Mouse (Mus musculus) urinary bladder, adult 18-20 months (tissue): Measurements from ENCODE around the gene Syt5.
"Not testable (repeated sequence)": the region's sequence is repeated elsewhere in the genome, so short reads cannot be mapped to it uniquely, and the experiment has no call there.

Source experiments
- DNase-seq, 2 experiments: peaks; one replicate each; pipeline ENCODE4 v3.0.0; 2022; ENCODE audit warnings: low spot score in 2 of 2, mixed read lengths in 2 of 2

Gene Syt5

DNA sequence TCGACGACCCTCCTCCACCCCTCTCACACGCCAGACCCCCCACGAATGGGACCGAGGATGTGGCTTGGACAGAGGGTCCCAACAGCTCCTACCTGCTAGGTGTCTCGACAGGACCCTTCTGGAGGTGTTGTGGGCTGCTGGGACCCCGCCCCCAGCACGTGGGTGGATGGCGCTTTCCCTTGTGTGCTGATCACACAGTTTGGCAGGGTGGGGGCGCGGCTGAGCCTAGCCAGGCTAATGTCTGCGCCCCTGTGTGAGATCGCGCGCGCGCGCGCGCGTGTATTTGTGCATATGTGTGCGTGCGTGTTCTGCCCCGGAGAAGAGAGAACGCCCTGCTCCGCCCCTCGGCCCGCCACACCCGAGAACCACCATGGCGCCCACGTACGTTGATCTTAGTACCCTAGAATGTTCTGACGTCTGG, at the start of gene Syt5:
Syt5 (minus strand) TSS at position 321 of the 421 bp plus-strand sequence.
- DNase-seq: no peak

DNA sequence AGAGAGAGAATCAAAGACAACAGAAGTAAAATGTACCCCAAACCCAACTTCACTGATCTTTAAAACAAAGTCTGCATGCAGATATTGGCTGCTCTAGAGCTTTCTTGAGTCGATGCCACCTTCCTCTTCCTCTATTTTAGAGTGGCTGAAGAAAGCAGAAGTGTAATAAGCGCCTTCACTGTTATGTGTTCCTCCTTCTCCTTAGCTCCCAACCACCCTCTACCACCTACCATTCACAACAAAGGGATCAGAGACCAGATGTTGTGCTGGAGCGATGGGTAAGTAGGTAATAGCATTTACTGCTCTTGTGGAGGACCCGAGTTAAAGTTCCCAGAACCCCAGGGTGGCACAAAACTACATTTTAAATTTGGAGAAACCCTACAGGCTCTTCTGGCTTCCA, 49.7 kb upstream of the Syt5 start:
- DNase-seq: not testable (repeated sequence)

DNA sequence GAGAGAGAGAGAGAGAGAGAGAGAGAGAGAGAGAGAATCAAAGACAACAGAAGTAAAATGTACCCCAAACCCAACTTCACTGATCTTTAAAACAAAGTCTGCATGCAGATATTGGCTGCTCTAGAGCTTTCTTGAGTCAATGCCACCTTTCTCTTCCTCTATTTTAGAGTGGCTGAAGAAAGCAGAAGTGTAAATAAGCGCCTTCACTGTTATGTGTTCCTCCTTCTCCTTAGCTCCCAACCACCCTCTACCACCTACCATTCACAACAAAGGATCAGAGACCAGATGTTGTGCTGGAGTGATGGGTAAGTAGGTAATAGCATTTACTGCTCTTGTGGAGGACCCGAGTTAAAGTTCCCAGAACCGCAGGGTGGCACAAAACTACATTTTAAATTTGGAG, 34.1 kb upstream of the Syt5 start:
- not testable (repeated sequence) for DNase-seq

DNA sequence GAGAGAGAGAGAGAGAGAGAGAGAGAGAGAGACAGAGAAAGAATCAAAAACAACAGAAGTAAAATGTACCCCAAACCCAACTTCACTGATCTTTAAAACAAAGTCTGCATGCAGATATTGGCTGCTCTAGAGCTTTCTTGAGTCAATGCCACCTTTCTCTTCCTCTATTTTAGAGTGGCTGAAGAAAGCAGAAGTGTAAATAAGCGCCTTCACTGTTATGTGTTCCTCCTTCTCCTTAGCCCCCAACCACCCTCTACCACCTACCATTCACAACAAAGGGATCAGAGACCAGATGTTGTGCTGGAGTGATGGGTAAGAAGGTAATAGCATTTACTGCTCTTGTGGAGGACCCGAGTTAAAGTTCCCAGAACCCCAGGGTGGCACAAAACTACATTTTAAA, 25.0 kb upstream of the Syt5 start:
- DNase-seq: not testable (repeated sequence)

DNA sequence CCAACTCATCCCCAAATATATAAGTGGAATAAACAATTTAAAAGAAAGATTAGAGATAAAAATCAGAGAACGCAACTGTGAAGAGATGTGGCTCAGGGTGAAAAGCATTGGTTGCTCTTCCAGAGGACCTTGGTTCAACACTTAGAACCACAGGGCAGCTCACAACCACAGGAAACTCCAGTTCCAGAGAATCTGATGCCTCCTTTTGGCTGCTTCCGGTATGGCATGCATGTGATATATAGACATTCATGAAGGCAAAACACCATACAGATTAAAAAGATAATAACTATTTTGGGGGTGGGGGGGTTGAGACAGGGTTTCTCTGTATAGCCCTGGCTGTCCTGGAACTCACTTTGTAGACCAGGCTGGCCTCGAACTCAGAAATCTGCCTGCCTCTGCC, 15.3 kb upstream of the Syt5 start:
- DNase-seq: no peak

DNA sequence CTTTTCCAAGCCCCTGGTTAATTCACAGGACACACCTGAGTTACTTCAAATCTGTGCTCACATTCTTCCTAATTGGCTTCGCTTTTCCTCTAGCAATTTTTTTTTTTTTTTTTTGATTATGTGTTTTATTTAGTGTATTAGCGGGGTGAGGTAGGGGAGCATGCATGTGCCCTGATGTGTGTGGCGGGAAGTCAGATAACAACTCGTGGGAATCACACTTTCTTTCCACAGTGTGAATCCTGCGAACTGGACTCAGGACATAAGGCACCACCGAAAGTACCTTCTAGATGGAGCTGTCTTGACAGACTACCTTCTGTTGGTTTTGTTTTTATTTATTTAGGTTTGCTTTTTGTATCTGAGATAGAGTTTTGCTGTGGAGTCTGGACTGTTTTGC, 9.8 kb upstream of the Syt5 start:
- no peak for DNase-seq

DNA sequence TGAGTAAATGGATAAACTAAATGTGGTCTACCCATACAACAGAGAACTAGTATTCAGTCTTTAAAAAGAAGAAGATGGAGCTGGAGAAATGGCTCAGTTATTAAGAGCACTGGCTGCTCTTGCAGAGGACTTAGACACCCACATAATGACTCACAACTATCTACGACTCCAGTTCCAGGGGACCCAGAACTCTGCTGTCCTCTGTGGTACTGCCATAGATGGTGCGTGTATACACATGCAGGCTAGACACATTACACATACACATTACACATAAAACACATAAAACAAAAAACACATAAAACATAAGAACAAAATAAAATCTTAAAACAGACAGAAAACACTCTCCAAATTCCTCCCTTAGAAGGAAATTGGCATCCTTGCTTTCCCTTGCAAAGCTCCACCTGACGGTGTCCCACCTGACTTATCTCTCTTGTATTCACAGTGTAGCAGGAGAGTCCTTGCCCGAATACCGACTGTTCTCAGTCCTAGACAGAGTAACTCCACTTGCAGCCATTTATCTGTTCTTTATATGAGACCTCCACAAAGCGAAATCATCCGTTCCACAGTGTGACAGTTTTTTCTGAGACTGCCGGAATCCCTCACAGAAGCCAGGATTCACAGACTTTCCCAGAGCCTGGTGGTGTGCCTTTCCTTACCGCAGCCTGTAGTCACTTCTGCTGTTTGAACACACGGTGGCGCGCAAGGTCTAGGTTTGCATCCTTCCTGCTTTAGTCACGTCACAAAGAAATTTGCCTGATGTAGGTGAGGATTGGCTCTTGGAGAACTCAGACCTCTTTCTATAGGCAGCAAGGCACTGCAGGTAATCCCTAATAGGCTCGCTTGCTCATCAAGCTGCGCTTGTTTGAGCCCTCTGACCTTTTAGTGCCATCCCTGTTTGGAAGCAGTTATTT, 9.2 kb upstream of the Syt5 start:
- peak; percentile 52 to 58 for DNase-seq

DNA sequence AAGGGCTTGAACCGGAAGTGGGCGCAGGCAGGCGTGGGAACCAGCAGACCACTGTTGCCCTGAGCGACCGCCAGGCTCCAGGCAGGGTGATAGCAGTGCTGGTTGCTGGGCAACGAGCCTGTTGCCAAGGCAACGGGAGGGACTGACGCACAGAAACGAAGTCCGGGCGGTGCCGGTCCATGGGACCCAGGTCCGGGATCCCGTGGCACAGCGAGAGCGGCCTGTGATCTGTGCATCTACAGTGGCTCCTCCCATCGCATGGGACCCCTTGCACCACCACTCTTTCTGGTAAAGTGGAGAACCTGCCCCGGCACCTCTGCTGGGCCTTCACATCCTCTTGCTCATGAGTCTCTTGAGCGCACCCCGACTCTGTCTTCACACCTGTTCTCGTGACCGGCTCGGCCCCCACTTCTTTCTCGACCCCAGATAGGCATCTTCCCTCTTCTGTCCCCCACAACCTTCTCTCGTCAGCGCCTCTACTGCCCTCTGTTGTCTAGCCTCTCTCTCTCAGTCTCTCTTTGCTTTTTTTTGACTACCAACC, 680 bp downstream of the Syt5 start:
- DNase-seq: no peak

DNA sequence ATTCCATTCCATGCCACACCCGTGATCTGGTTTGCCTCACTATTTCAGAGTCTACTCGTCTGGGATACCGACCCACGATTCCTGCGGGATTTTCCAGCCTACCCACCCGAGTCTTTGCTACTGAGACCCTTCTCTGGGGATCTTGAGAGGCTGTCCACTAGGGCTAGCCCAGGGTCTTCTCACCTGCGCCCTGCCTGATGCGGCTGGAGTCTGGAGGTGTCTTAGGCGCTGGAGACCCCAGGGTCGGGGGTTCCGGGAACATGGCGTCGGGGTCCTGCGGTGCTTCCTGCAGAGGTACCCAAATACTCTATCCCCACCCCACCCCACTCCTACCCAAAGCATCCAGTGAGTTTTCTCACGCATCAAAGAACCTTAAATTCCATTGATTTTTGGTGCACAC, 1.3 kb downstream of the Syt5 start:
- no peak for DNase-seq

DNA sequence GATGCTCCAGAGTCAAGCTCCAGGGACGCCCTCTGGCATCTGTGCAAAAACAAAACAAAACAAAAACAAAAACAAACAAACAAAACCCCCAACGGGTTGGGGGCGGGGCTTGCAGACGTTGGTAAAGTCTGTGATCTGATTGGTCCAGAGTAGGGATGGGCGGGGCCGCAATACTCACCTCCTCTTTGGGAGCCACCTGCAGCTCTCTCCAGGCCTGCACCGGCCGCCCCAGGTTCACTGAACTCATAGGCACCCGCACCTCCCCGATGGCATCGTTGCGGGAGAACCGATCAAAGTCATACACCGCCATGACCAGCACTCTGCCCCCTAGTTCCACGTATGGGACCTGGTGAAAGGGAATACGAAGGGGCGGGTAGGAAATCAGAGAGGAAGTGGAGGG, 5.3 kb downstream of the Syt5 start:
- DNase-seq: no peak

DNA sequence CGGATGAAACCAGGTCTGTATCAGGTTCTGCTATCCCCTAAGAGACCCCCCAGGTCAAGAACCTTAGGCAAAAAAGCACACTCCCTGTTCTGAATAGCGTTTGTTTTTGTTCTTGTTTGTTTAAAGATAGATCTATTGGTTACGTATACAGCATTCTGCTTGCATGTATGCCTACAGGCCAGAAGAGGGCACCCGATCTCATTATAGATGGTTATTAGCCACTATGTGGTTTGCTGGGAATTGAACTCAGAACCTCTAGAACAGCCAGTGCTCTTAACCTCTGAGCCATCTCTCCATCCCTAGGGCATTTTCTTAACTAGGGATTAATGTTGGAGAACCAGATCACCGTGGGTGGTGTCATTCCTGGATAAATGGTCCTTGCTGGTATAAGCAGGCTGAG, 6.0 kb downstream of the Syt5 start:
- DNase-seq: no peak

DNA sequence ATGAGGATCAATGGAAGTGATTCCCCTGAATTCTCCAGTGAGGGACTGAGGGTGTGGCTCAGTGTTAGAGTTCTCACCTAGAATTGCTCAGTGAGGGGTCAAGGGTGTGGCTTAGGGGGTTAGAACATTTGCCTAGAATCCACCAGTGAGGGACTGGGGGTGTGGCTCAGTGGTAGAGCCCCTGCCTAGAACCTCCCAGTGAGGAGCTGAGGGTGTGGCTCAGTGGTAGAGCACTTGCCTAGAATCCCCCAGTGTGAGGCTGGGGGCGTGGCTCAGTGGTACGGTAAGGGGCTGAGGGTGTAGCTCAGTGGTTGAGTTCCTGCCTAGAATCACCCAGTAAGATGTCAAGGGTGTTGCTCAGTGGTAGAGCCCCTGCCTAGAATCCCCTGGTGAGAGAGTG, 8.3 kb downstream of the Syt5 start:
- no peak for DNase-seq

DNA sequence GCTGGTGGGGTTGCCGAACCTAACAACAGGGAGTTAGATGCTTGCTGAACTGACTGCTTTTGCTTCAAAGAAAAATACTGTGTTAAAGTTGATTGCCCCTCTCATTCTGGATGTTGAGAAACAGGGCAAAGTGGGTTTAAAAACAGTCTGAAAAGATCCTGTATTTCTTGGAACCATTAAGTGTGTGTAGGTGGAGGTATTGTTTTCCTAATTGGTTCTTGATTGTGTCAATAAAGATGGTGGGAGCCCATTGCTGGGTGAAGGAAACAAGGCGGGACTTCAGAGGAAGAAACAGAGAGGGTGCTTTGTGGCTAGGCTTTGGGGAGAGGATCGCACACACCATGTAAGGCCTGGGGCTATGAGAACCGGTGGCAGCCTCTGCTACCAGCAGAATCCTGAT, 10.2 kb downstream of the Syt5 start:
- DNase-seq: no peak

DNA sequence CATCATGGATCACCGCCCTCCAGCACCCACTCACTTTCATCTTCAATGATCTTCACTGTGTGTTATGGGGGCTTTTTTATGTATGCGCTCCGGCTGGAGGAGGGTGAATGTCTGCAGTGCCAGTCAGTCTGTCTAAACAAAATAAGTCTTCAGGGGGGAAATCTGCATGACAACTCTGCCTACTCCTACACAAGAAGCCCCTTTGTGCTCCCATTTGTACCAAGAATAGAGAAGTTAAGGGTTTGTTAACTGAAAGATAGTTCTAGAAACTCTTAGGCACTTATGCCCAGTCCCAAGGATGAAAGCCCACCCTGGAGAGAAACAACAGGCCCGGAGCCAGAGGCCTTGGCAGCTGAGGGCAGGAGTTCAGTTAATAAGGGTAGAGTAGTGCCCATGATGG, 11.0 kb downstream of the Syt5 start:
- DNase-seq: no peak

DNA sequence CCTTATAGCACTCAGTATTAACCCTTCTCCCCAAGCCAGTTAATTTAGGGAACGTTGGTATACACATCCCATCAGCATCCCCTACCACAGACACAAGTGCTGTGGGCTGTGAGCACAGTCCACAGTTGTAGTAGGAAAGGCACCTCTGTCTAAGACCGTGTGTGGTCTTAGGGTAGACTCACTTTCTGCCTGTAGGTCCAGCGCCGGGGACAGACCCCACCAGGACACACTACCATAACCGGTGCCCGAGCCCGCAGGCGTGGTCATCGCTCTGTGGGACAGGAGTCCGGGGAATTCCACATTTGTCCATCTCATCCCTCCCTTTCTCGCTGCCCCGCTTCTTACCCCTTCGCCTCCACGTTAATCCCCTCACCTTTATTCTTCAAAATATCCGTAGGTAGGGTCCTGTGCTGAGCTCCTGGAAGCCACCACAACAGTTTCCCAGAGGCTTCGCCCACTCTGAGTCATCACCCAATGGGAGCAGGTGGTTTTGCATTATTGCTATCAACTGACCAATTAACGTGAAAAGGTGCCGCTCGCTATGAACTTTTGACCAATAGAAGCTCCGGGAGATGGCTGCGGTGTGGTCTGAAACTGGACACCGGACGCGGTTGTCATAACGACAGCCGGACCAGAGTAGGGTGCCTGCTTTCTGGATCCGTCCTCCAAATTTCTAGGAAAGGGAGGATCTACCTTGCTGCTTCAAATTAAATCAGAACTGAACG, 15.2 kb downstream of the Syt5 start, which contains the start of gene Dnaaf3:
Dnaaf3 (minus strand) TSS at position 449 of the 725 bp plus-strand sequence.
- DNase-seq: peak; percentile 20 to 62

DNA sequence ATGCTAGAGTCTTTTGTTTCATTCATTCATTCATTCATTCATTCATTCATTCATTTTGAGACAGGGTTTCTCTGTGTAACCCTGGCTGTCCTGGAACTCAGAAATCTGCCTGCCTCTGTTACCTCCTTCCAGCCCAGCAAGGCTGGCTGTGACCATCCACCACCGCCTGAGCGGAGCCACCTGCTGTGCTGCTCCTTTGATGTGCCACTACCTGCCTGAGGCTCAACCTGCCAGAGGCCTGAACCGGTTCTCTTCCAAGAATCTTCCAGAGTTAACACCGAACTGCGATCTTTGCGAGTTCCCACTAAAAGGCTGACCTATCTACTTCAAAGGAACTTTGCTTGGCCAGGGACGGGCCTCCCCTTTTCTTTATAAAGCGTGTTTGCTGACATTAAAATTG, 17.2 kb downstream of the Syt5 start:
- DNase-seq: not testable (repeated sequence)

DNA sequence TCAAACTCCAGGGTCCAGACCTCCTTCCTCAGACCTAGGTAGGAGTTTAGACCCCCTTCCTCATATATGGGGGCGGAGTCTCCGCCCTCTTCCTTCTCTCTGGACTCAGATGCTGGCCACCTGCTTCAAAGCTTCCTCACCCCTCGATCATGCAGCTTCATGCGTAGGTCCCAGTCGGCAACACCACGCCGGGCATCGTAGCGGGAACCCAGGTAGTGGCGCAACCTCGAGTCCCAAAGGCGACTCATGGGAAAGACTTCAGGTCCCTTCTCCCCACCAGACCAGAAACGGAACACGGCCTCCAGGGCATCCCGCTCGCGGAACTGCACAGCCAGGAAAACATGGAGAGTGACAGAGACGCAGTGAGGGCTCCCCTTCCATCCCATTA, 20.0 kb downstream of the Syt5 start:
- no peak for DNase-seq

DNA sequence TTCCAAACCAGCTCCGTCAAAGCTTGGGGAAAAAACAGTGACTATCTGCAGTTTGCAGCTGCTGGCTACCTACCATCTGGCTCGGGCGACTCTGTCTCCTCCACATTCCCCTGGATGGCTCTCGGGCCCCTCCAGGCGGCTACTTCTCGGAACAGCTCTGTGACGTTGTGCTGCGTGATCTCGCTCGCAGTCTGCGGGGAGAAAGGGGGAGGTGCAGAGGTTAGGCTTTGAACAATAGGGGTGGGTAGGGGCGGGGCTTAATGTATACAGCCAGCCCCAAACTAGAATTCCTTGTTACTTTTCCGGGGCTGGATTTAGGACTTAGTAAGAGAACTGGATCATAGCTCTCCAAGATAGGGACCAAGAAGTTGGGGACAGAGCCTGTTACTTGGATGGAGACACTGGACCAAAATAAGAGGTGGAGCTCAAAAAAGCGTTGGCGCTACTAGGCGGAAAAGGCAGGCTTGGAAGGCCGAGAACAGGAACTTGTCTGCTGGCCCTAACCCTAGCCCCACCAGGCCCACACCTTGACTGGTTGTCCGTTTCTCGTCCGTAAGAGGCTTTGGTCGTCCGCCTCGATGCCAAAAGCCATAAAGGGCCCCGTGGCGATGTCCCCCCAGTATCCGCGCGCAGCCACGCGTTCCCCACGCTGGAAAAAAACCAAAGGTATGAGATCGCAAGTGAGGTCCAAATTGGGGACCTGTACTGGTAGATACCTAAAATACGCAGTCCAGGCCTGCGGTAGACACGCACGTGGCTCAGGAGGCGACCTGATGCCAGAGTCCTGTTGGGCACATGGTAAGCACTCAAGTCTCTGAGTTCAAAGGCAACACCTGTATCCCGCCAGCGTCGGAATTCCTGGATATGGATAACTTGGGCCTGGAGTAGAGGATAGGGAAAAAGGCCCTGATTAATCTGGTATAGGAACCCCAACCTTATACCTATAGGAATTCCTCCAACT, 20.7 kb downstream of the Syt5 start:
- peak; percentile 41 to 68 for DNase-seq

DNA sequence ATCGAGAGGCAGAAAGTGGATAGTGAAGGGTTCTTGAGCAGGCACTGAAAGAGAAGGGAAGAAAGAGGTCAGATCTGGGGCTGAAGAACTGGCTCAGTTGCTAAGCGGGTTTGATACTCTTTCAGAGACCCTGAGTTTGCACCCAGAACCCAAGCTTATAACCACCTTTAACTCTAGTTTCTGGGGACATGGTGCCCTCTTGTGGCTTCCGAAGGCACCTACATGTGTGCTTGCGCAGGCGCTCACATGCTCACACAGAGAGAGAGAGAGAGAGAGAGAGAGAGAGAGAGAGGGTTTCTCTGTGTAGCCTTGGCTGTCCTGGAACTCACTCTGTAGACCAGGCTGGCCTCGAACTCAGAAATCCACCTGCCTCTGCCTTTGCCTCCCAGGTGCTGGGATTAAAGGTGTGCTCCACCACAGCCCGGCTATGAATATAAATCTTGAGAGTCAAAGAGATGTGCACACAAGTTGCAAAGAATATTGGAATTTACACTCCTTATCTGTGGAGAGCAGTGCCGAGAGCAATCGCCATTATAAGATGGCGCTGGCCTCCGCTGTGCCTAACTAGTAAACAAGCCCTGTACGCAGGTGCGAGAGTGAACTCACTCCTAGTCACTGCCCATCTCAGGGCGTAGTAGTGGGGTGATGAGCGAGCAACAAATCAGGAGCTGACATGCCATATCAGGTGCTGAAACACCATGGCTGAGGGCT, 23.0 kb downstream of the Syt5 start, which contains the start of gene Tnni3:
Tnni3 (minus strand) TSS at position 18 of the 711 bp plus-strand sequence.
- not testable (repeated sequence) for DNase-seq

DNA sequence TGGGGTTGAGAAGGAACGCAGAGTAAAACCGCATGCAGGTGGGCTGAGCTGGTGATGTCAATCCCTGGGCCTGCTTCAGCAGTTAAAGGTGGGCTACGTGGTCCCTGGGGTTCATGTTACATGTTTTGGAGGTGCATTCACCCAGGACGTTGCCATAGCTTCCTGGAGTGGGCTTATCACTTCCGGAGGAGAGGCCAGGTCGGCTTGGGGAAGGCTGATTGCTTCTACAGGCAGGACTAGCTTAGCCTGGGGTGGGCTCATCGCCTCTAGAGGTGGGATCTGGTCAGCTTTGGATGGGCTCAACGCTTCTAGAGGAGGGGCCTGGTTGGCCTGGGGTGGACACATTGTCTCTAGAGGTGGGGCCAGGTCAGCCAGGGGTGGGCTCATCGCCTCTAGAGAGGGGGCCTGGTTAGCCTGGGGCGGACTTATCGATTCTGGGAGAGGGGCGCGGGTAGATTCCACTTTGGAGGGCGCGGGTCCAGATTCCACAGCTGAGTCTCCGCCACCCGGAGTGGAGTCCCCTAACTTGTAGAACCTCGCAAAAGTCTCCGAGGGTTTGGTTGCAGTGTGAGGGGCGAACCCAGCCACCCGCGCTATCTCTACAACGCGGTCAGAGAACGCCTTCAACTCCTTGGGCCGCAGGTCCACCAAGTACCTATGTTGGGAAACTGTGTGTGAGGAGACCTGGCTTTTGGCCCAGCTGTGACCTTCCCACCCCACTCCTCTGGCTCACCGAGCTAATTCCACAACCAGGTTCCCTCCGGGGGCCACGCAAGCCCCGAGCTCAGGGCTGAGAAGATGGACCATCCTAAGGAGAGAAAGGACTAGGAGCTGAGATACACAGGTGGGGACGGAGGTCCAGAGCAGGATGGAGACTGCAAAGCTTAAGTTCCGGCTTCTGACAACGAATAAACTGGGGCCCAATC, 23.9 kb downstream of the Syt5 start:
- no peak for DNase-seq
